Mouse (Mus musculus) megakaryocyte-erythroid progenitor cell, adult 5-6 weeks (primary cell): ENCODE results near the gene Clpsl2. TPM values are rescaled to one million over a fixed set of nuclear protein-coding genes. Genes with fewer than 3 reads are reported as not detected.
"Not testable (repeated sequence)": the region's sequence is repeated elsewhere in the genome, so short reads cannot be mapped to it uniquely, and the experiment has no call there.

ENCODE experiments used
- ATAC-seq: replicated peaks from 2 replicates; pipeline ENCODE4 v1.8.0; 2016; ENCODE audit warnings: mild to moderate bottlenecking, inconsistent platforms; ENCODE audit not compliant: severe bottlenecking, poor library complexity, low FRiP score, low TSS enrichment
- total RNA-seq, 2 experiments: library from RNA; stranded (forward) in 1 of 2; stranded (reverse) in 1 of 2; fragments of 200-1000, 215-1000 nt in 1 of 2; fragments of >200 nt in 1 of 2; fragmentation: Nextera tagmentation in 1 of 2; gene quantifications; 2 replicates each; pipeline ENCODE4 v1.2.3; 2014 to 2017

Clpsl2 gene
- total RNA-seq, 2 experiments from 2014 or later, result not detected

- ATAC-seq, result peak; percentile 48; the same call in 1 of the 2 replicates
Observed at GRCm38 (mm10) chr17:28553040-28553793, 4.0 kb downstream of the Clpsl2 start.

GRCm38 (mm10) chr17:28554021-28554420 lies 4.8 kb downstream of the Clpsl2 start:
- ATAC-seq, result not testable (repeated sequence)

- peak; percentile 78 for ATAC-seq
Observed at GRCm38 (mm10) chr17:28556635-28557396, 7.6 kb downstream of the Clpsl2 start.

GRCm38 (mm10) chr17:28557772-28558171 lies 8.6 kb downstream of the Clpsl2 start:
- no peak for ATAC-seq

GRCm38 (mm10) chr17:28560598-28560997 lies 11.4 kb downstream of the Clpsl2 start, which contains the start of gene Clps:
Clps (minus strand) TSS chr17:28560766.
- no peak for ATAC-seq

- ATAC-seq, result no peak
Observed at GRCm38 (mm10) chr17:28561613-28562012, 12.4 kb downstream of the Clpsl2 start.

- ATAC-seq, result no peak
Observed at GRCm38 (mm10) chr17:28565181-28565580, 16.0 kb downstream of the Clpsl2 start.

- no peak for ATAC-seq
Observed at GRCm38 (mm10) chr17:28567541-28567940, 18.3 kb downstream of the Clpsl2 start.

- no peak for ATAC-seq
Observed at GRCm38 (mm10) chr17:28571868-28572267, 22.7 kb downstream of the Clpsl2 start.

GRCm38 (mm10) chr17:28572521-28572920 lies 23.3 kb downstream of the Clpsl2 start:
- ATAC-seq, result no peak

GRCm38 (mm10) chr17:28572941-28573340 lies 23.7 kb downstream of the Clpsl2 start:
- no peak for ATAC-seq

- peak; percentile 68 for ATAC-seq
Observed at GRCm38 (mm10) chr17:28575244-28576125, 26.3 kb downstream of the Clpsl2 start, which contains the start of gene Lhfpl5. Lhfpl5 (plus strand) TSS chr17:28575641.

GRCm38 (mm10) chr17:28580396-28580795 lies 31.2 kb downstream of the Clpsl2 start:
- peak; percentile 80 for ATAC-seq

- no peak for ATAC-seq
Observed at GRCm38 (mm10) chr17:28581056-28581455, 31.8 kb downstream of the Clpsl2 start.

GRCm38 (mm10) chr17:28586509-28586908 lies 37.3 kb downstream of the Clpsl2 start:
- ATAC-seq, result no peak

GRCm38 (mm10) chr17:28588591-28588990 lies 39.4 kb downstream of the Clpsl2 start:
- ATAC-seq, result no peak

GRCm38 (mm10) chr17:28590596-28590995 lies 41.4 kb downstream of the Clpsl2 start:
- no peak for ATAC-seq

GRCm38 (mm10) chr17:28591476-28591875 lies 42.3 kb downstream of the Clpsl2 start:
- peak; percentile 83 for ATAC-seq

GRCm38 (mm10) chr17:28592998-28593397 lies 43.8 kb downstream of the Clpsl2 start:
- ATAC-seq, result 0 out of 2 replicates have a peak, but pooled peaks have one; percentile 35
